Mouse (Mus musculus) CH12.LX (cell line): ENCODE results near the gene Pde4d. TPM values are rescaled to one million over a fixed set of nuclear protein-coding genes. Genes with fewer than 3 reads are reported as not detected.

ENCODE experiments used
- DNase-seq: peaks from one replicate; pipeline ENCODE4 v3.0.0-alpha.2; 2013; ENCODE audit errors: extremely low read depth
- H3K27ac ChIP-seq: 2 replicates; pipeline ENCODE4 v1.5.1; 2012; ENCODE audit warnings: low read depth, mild to moderate bottlenecking, control low read depth, moderate library complexity; ENCODE audit not compliant: insufficient read depth
- H3K27me3 ChIP-seq: replicated peaks from 2 replicates; pipeline ENCODE3; 2012; ENCODE audit warnings: inconsistent platforms
- H3K36me3 ChIP-seq, 2 experiments: replicated peaks in 1 of 2; 2 replicates each; pipeline versions ENCODE3 to v1.6.1; 2012; ENCODE audit warnings: inconsistent platforms in 1 of 2, low read length in 1 of 2, mild to moderate bottlenecking in 1 of 2, mixed read lengths in 1 of 2, moderate library complexity in 1 of 2; ENCODE audit not compliant: control insufficient read depth in 1 of 2, insufficient read depth in 1 of 2
- H3K4me1 ChIP-seq, 2 experiments: 2 replicates each; pipeline ENCODE4 v1.6.1; 2012; ENCODE audit warnings: inconsistent platforms in 1 of 2, moderate library complexity in 1 of 2; ENCODE audit not compliant: insufficient read depth in 2 of 2, control insufficient read depth in 1 of 2
- H3K4me2 ChIP-seq: 2 replicates; pipeline ENCODE4 v1.6.1; 2012; ENCODE audit warnings: low read depth, mild to moderate bottlenecking, control low read depth; ENCODE audit not compliant: poor library complexity, insufficient read depth, severe bottlenecking
- H3K4me3 ChIP-seq, 3 experiments: fragments of 150-350 bp in 1 of 3; sonication (generic) in 1 of 3; replicated peaks in 1 of 3; 2 replicates each; pipeline versions ENCODE3 to v1.5.1; 2011 to 2012; ENCODE audit warnings: low read depth in 2 of 3, low read length in 2 of 3, mild to moderate bottlenecking in 2 of 3, moderate library complexity in 2 of 3, control low read depth in 1 of 3, improper control_type of control experiment in 1 of 3, inconsistent platforms in 1 of 3, mixed read lengths in 1 of 3; ENCODE audit not compliant: poor library complexity in 1 of 3
- H3K79me2 ChIP-seq: replicated peaks from 2 replicates; pipeline ENCODE4 v1.6.1; 2012; ENCODE audit warnings: mild to moderate bottlenecking, moderate library complexity; ENCODE audit not compliant: control insufficient read depth, poor library complexity, insufficient read depth, severe bottlenecking; ENCODE audit errors: extremely low read depth
- H3K9ac ChIP-seq: 2 replicates; pipeline ENCODE4 v1.6.1; 2012; ENCODE audit warnings: low read depth, mild to moderate bottlenecking, control low read depth, moderate library complexity; ENCODE audit not compliant: insufficient read depth
- H3K9me3 ChIP-seq: replicated peaks from 2 replicates; pipeline ENCODE3; 2012; ENCODE audit warnings: low read length, inconsistent platforms, mixed read lengths
- BHLHE40 ChIP-seq: IDR thresholded peaks from 2 replicates; pipeline ENCODE4 v1.6.1; 2011; ENCODE audit warnings: mild to moderate bottlenecking, low read depth, low read length, improper control_type of control experiment
- CHD1 ChIP-seq: IDR thresholded peaks from 2 replicates; pipeline ENCODE4 v1.6.1; 2012; ENCODE audit warnings: low read depth, low read length, improper control_type of control experiment, inconsistent platforms
- CHD2 ChIP-seq: IDR thresholded peaks from 2 replicates; pipeline ENCODE4 v1.6.1; 2011; ENCODE audit warnings: low read length, improper control_type of control experiment
- CTCF ChIP-seq, 2 experiments: IDR thresholded peaks in 1 of 2; conservative IDR thresholded peaks in 1 of 2; 2 replicates each; pipeline ENCODE4 v1.5.1; 2011 to 2012; ENCODE audit warnings: low read depth in 2 of 2, low read length in 2 of 2, improper control_type of control experiment in 1 of 2, inconsistent platforms in 1 of 2, mild to moderate bottlenecking in 1 of 2, moderate library complexity in 1 of 2
- E2F4 ChIP-seq: IDR thresholded peaks from 2 replicates; pipeline ENCODE4 v1.6.1; 2011; ENCODE audit warnings: low read depth, low read length, improper control_type of control experiment; ENCODE audit not compliant: insufficient replicate concordance
- ELF1 ChIP-seq: IDR thresholded peaks from 2 replicates; pipeline ENCODE4 v1.6.1; 2014; ENCODE audit warnings: low read depth, mild to moderate bottlenecking, inconsistent platforms, low read length, improper control_type of control experiment
- EP300 ChIP-seq: IDR thresholded peaks from 2 replicates; pipeline ENCODE4 v1.6.1; 2011; ENCODE audit warnings: low read length, improper control_type of control experiment
- GABPA ChIP-seq: IDR thresholded peaks from 2 replicates; pipeline ENCODE4 v1.6.1; 2012; ENCODE audit warnings: low read depth, low read length, improper control_type of control experiment, inconsistent platforms; ENCODE audit not compliant: insufficient replicate concordance
- HCFC1 ChIP-seq: IDR thresholded peaks from 2 replicates; pipeline ENCODE4 v1.6.1; 2012; ENCODE audit warnings: low read depth, mild to moderate bottlenecking, inconsistent platforms, low read length, improper control_type of control experiment
- IRF4 ChIP-seq: IDR thresholded peaks from 2 replicates; pipeline ENCODE4 v1.6.1; 2014; ENCODE audit warnings: low read depth, mild to moderate bottlenecking, inconsistent platforms, low read length, improper control_type of control experiment
- JUN ChIP-seq: IDR thresholded peaks from 2 replicates; pipeline ENCODE4 v1.6.1; 2011; ENCODE audit warnings: low read depth, mild to moderate bottlenecking, low read length, improper control_type of control experiment, moderate library complexity; ENCODE audit not compliant: insufficient read depth
- JUND ChIP-seq: conservative IDR thresholded peaks from 2 replicates; pipeline ENCODE4 v1.6.1; 2011; ENCODE audit warnings: low read depth, low read length, improper control_type of control experiment
- KAT2A ChIP-seq: IDR thresholded peaks from 2 replicates; pipeline ENCODE4 v1.6.1; 2012; ENCODE audit warnings: low read length, improper control_type of control experiment, inconsistent platforms; ENCODE audit not compliant: insufficient replicate concordance
- MAFK ChIP-seq: IDR thresholded peaks from 2 replicates; pipeline ENCODE4 v1.6.1; 2011; ENCODE audit warnings: low read length, improper control_type of control experiment; ENCODE audit not compliant: insufficient replicate concordance
- MAX ChIP-seq: IDR thresholded peaks from 2 replicates; pipeline ENCODE4 v1.6.1; 2011; ENCODE audit warnings: low read length, improper control_type of control experiment
- MAZ ChIP-seq: IDR thresholded peaks from 2 replicates; pipeline ENCODE4 v1.6.1; 2012; ENCODE audit warnings: low read depth, mild to moderate bottlenecking, inconsistent platforms, low read length, improper control_type of control experiment, moderate library complexity
- MEF2A ChIP-seq: IDR thresholded peaks from 2 replicates; pipeline ENCODE4 v1.6.1; 2014; ENCODE audit warnings: low read depth, mild to moderate bottlenecking, inconsistent platforms, low read length, improper control_type of control experiment, borderline replicate concordance
- MXI1 ChIP-seq: IDR thresholded peaks from 2 replicates; pipeline ENCODE4 v1.6.1; 2011; ENCODE audit warnings: mild to moderate bottlenecking, low read depth, low read length, improper control_type of control experiment
- MYC ChIP-seq: IDR thresholded peaks from 2 replicates; pipeline ENCODE4 v1.6.1; 2011; ENCODE audit warnings: low read depth, mild to moderate bottlenecking, improper control_type of control experiment, low read length
- NELFE ChIP-seq: IDR thresholded peaks from 2 replicates; pipeline ENCODE4 v1.6.1; 2011; ENCODE audit warnings: low read depth, low read length, improper control_type of control experiment
- NRF1 ChIP-seq: IDR thresholded peaks from 2 replicates; pipeline ENCODE4 v1.6.1; 2014; ENCODE audit warnings: low read depth, mild to moderate bottlenecking, inconsistent platforms, low read length, improper control_type of control experiment, moderate library complexity
- PAX5 ChIP-seq: IDR thresholded peaks from 2 replicates; pipeline ENCODE4 v1.6.1; 2012; ENCODE audit warnings: low read length, inconsistent platforms, mixed read lengths
- POLR2A ChIP-seq: IDR thresholded peaks from 2 replicates; pipeline ENCODE4 v1.6.1; 2011; ENCODE audit warnings: low read depth, mild to moderate bottlenecking, improper control_type of control experiment, low read length
- POLR2AphosphoS2 ChIP-seq: IDR thresholded peaks from 2 replicates; pipeline ENCODE4 v1.6.1; 2011; ENCODE audit warnings: low read depth, low read length, improper control_type of control experiment
- RAD21 ChIP-seq: IDR thresholded peaks from 2 replicates; pipeline ENCODE4 v1.6.1; 2011; ENCODE audit warnings: low read depth, mild to moderate bottlenecking, low read length, improper control_type of control experiment, moderate library complexity
- RCOR1 ChIP-seq: conservative IDR thresholded peaks from 2 replicates; pipeline ENCODE4 v1.6.1; 2012; ENCODE audit warnings: low read depth, mild to moderate bottlenecking, inconsistent platforms, low read length, improper control_type of control experiment
- SIN3A ChIP-seq: IDR thresholded peaks from 2 replicates; pipeline ENCODE4 v1.6.1; 2012; ENCODE audit warnings: low read length, improper control_type of control experiment, inconsistent platforms
- SMC3 ChIP-seq: IDR thresholded peaks from 2 replicates; pipeline ENCODE4 v1.6.1; 2011; ENCODE audit warnings: low read depth, low read length, improper control_type of control experiment
- TBP ChIP-seq: conservative IDR thresholded peaks from 2 replicates; pipeline ENCODE4 v1.6.1; 2011; ENCODE audit warnings: low read depth, low read length, improper control_type of control experiment
- TCF12 ChIP-seq: IDR thresholded peaks from 2 replicates; pipeline ENCODE4 v1.6.1; 2014; ENCODE audit warnings: low read depth, mild to moderate bottlenecking, inconsistent platforms, low read length, improper control_type of control experiment
- UBTF ChIP-seq: IDR thresholded peaks from 2 replicates; pipeline ENCODE4 v1.6.1; 2012; ENCODE audit warnings: low read depth, mild to moderate bottlenecking, inconsistent platforms, low read length, improper control_type of control experiment, moderate library complexity
- USF1 ChIP-seq: IDR thresholded peaks from 2 replicates; pipeline ENCODE4 v1.6.1; 2014; ENCODE audit warnings: low read depth, mild to moderate bottlenecking, inconsistent platforms, low read length, improper control_type of control experiment
- USF2 ChIP-seq: conservative IDR thresholded peaks from 2 replicates; pipeline ENCODE4 v1.6.1; 2011; ENCODE audit warnings: low read depth, low read length, improper control_type of control experiment
- ZC3H11A ChIP-seq: IDR thresholded peaks from 2 replicates; pipeline ENCODE4 v1.6.1; 2012; ENCODE audit warnings: low read depth, mild to moderate bottlenecking, inconsistent platforms, low read length, improper control_type of control experiment
- ZKSCAN1 ChIP-seq: IDR thresholded peaks from 2 replicates; pipeline ENCODE4 v1.6.1; 2012; ENCODE audit warnings: low read depth, inconsistent platforms, low read length, improper control_type of control experiment, borderline replicate concordance
- ZMIZ1 ChIP-seq: IDR thresholded peaks from 2 replicates; pipeline ENCODE4 v1.6.1; 2012; ENCODE audit warnings: low read depth, mild to moderate bottlenecking, inconsistent platforms, low read length, improper control_type of control experiment
- dilution Hi-C: fragments of 300-500 bp; cut with MboI; formaldehyde crosslinking; loops from 2 replicates; pipeline ENCODE4 v1.14.3; 2020; ENCODE audit warnings: low sequenced_read_pairs; ENCODE audit not compliant: extremely low pct_unique_long_range_greater_than_20kb, extremely low pct_ligation_motif_present
- in situ Hi-C: fragments of 300-500 bp; cut with MboI; formaldehyde crosslinking; loops from 3 replicates; pipeline ENCODE4 v1.14.3; 2019; ENCODE audit warnings: low sequenced_read_pairs, low pct_ligation_motif_present, low pct_unique_long_range_greater_than_20kb, mixed read lengths
- polyA plus RNA-seq: library from polyadenylated mRNA; unstranded; fragments of >175 nt; gene quantifications from 2 replicates; pipeline ENCODE4 v1.2.1, GENCODE M21; 2012; ENCODE audit warnings: low read depth; ENCODE audit not compliant: insufficient read length
- total RNA-seq, 2 experiments: library from RNA; depleted of rRNA; stranded (reverse); fragments of 300-350 nt in 1 of 2; fragments of >200 nt in 1 of 2; gene quantifications; 2 replicates each; pipeline ENCODE4 v1.2.3; 2012 to 2014

Pde4d gene
- total and polyA plus RNA-seq, 3 experiments, result not detected

DNA sequence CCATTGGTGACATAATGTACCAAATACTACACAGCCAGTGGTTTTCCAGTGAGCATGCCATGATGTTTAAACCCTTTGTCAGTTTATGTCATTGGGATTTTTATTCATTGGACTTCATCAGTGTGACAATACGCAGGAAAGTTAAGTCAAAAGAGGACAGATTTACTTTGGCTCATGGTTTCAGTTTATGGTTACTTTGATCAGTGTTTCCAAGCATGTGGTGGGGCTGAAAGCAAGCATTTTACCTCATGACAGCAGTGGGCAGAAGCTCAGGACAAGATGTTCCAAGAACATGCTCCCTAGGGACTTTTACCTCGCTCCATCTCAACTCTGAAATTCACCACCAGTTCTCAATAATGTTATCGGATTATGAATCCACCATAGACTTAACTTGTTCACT lies 91.7 kb downstream of the Pde4d start (continued):
- TF ChIP-seq MEF2A (peak; percentile 65; the same call in 1 of the 2 replicates), USF1 (no peak), MYC (peak; percentile 49; the same call in 1 of the 2 replicates), CHD1 (no peak), CTCF (conservative IDR thresholded peaks at IDR 0.05 in 1 of 2, IDR thresholded peaks at IDR 0.05 in 1 of 2; ENCODE audit: low read depth in 2 of 2, low read length in 2 of 2) (no peak), ZMIZ1 (no peak)

DNA sequence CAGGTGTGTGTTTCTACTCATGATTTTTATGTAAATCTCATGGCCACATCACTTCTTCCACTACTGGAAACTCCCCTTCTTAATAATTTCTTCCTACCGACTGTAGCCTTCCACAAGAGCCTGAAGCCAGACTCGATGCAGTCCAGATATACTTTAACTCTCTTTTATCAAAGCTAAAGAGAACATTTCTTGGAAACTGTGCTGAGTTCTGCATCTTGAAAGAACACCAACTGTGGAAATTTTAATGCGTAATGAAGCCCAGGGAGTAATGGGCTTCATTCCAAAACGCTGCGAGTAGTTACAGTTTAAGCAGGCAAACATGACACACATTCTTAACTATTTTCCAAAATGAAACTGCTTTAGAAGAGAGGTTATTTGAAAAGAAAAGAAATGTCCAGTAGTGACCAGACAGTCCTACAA lies 92.6 kb downstream of the Pde4d start:
- no peaks in the 10 kb centered on the region for H3K27me3 ChIP-seq
- H3K9me3 ChIP-seq, result no peaks in the 10 kb centered on the region
- H3K4me2 ChIP-seq, result peak overlapping the region; percentile 86
- H3K79me2 ChIP-seq, result no peaks in the 10 kb centered on the region
- no peak overlapping the region for H3K4me3 ChIP-seq
- DNase-seq, result peak; percentile 50
- dilution Hi-C loops (no loop called here), in situ Hi-C loops (loop anchor here (10.0 kb wide), 1 partner anchor 58 kb away; no protein-coding TSS in a partner anchor)
- H3K9ac ChIP-seq, result peak overlapping the region; percentile 48; the same call in 1 of the 2 replicates
- H3K4me1 ChIP-seq, result peaks cover 0 to 19% of the 10 kb centered on the region in 2 experiments; a peak in 3 of 4 replicates
- no peak overlapping the region for H3K27ac ChIP-seq
- H3K36me3 ChIP-seq, result no peaks in the 10 kb centered on the region
- TF ChIP-seq POLR2A (no peak), IRF4 (peak; percentile 73), PAX5 (no peak), TCF12 (peak; percentile 66; the same call in 1 of the 2 replicates), POLR2AphosphoS2 (no peak), E2F4 (no peak), HCFC1 (no peak), MYC (peak; percentile 42; the same call in 1 of the 2 replicates), NRF1 (no peak), EP300 (peak; percentile 96), SIN3A (peak; percentile 50; the same call in 1 of the 2 replicates), TBP (0 out of 2 replicates have a peak, but pooled peaks have one; percentile 42), MAFK (no peak), CHD1 (no peak), RCOR1 (no peak), MAX (no peak), MEF2A (no peak), SMC3 (no peak), MAZ (0 out of 2 replicates have a peak, but pooled peaks have one; percentile 42), ZMIZ1 (no peak), RAD21 (no peak; the same call in 1 of the 2 replicates), CTCF (conservative IDR thresholded peaks at IDR 0.05 in 1 of 2, IDR thresholded peaks at IDR 0.05 in 1 of 2; ENCODE audit: low read depth in 2 of 2, low read length in 2 of 2) (no peak), USF1 (no peak), GABPA (no peak), ELF1 (no peak), KAT2A (no peak), JUN (peak; percentile 76), ZKSCAN1 (no peak), NELFE (no peak), MXI1 (no peak), JUND (peak; percentile 85), BHLHE40 (peak; percentile 38), UBTF (no peak), CHD2 (0 out of 2 replicates have a peak, but pooled peaks have one; percentile 36), ZC3H11A (no peak), USF2 (no peak)
